Mouse (Mus musculus) adrenal gland (tissue): ENCODE measurements at regions not wholly inside any gene's neighbourhood (a gene's known extent, or its start where the extent isn't known, plus 50 kb on each side); places are given as distances from the start of the nearest gene placed in this dataset.

Experiments used
- intact Hi-C: fragments of 180-260 bp; cut with DNase I; formaldehyde crosslinking; loops from one replicate; pipeline ENCODE4 v1.15.1; 2025

- intact Hi-C loops, result no loop called here
Observed at GRCm38 (mm10) chr3:35357111-35357510, 396.8 kb upstream of the Atp11b start.

- intact Hi-C loops, result no loop called here
Observed at GRCm38 (mm10) chr3:35358541-35358940, 395.4 kb upstream of the Atp11b start.

DNA sequence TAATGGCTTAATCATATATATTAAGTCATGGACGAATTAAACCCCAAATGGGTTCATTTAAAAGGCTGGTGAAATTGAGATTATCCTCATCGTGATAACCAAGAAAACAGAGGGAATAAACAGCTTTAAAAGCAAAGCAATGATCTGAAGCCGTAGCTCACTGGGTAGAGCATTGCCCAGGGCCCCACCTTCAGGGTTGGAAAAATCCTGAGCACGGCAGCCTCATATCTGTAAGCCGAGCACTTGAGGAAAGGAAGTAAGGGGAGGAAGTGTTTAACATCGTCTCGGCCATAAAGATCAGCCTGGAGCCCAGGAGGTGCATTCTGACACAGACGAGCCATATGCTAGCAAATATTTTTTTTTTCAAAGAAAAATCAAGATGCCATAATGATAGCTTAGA, 394.6 kb upstream of the Atp11b start:
- intact Hi-C loops, result no loop called here

- intact Hi-C loops, result no loop called here
Observed at GRCm38 (mm10) chr3:35360515-35360914, 393.4 kb upstream of the Atp11b start.

- intact Hi-C loops, result no loop called here
Observed at GRCm38 (mm10) chr3:35361086-35361485, 392.8 kb upstream of the Atp11b start.

GRCm38 (mm10) chr3:35365431-35365830, 388.5 kb upstream of the Atp11b start:
- intact Hi-C loops, result no loop called here

- intact Hi-C loops, result no loop called here
Observed at GRCm38 (mm10) chr3:35372276-35372675, 381.6 kb upstream of the Atp11b start.

DNA sequence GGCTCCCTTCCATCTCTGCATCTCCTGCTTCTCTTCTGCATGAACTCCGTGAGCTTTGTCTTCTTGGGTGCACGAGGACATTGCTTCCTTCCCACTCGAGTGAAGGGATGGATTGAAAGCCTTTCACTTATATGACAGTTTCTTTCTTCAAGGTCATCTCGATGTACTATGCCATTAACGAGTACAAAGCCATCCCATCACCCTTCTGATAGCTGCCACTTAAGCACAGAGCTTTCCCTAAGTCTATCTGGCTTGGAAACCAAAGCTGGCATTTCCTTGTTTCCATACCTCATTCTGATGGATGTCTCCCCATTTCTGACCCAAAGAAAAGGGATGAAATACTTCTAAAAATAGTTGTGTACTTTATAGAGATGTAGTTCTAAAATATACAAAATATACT, 366.5 kb upstream of the Atp11b start:
- intact Hi-C loops, result no loop called here

DNA sequence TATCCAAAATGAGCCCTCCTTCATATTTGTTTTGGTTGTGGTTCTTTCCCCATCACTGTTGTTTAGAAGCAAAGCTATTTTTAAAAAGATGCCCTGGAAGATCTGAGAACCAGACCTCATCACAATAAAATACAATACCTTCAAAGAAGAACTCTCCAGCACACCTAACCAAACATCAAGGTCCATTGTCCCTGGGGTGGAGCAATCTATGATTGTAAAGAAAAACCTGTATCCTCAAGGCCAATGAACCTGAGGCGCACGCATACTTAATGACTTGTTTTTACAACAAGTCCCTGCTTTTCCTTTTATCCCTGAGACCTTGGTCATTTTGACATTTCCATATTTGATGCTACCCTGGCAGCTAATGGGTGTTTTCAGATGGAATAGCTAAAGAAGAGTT, 361.2 kb upstream of the Atp11b start:
- intact Hi-C loops, result no loop called here

DNA sequence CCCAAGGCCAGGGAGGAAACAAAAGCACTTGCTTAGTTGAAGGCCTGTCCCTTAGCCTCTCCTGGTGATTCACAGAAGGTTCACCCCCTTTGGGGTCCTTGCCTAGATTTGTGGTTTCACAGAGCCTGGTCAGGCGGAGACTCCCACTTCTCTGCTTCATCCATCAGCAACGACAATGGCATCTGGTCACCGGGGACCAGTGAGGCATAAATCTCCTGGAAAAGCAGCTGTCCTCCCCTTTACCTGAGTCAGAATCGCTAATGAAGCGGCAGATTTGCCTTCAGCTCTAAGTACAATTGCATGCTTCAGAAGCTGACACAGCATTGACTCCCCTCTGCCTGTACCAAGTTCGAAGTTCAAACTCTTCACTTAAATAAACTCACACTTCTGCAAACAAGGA, 353.7 kb upstream of the Atp11b start:
- intact Hi-C loops, result no loop called here

DNA sequence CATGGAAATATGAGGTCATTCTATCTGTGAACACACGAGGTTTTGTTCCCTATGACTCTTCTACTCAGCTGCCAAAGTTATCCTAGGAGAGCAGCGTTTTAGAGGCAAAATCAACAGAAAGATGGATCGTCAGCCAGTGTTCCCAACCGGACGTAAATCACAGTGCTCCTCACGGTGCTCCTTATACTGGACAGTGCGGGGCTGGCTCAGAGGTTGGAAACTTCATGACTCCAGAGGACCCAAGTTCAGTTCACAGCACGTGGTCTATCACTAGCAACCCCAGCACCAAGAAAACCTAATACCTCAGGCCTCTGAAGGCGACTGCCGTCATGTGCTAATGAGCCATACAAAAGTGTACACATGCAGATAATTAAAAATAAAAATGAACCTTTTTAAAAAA, 351.2 kb upstream of the Atp11b start:
- intact Hi-C loops, result no loop called here

DNA sequence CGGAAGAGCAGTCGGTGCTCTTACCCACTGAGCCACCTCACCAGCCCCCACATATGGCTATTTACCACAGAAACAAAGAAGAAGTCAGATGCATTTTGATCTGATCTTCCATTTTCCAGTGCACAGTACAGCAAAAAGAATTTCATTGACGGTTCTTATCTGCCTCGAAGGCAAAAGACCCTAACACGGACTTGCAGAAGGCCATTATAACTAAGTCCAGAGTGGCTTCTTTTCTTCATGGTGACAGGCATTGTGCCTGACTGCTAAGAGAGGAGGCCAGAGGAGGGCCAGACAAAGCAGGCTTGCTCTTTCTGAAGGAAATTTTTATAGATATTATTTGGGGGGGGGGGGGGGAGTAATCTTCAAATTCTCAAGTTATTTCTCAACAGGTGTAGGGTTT, 350.0 kb upstream of the Atp11b start:
- intact Hi-C loops, result no loop called here

GRCm38 (mm10) chr3:35404492-35405390, 349.2 kb upstream of the Atp11b start:
- intact Hi-C loops, result no loop called here

DNA sequence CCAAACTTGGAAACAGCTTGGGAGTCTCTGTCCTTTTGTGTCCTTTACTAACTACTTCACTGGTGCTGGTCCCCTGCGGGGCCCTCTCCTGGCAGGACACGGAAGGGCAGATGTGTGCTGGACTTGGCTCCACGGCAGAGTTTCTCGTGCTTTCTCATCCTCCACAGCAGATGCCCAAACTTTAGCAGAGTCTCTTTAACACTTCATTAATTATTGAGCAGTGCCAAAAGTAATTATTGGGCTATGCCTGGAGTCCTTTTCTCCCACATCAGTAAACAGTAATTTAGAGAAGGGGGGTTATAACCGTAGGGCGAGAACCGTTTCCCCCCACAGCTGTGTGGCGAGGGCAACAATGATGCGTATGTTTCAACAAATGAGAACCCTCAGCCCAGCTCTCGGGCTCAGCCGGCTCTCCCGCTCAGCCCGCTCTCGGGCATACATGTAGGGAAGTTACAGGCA, 348.3 kb upstream of the Atp11b start:
- intact Hi-C loops, result no loop called here

DNA sequence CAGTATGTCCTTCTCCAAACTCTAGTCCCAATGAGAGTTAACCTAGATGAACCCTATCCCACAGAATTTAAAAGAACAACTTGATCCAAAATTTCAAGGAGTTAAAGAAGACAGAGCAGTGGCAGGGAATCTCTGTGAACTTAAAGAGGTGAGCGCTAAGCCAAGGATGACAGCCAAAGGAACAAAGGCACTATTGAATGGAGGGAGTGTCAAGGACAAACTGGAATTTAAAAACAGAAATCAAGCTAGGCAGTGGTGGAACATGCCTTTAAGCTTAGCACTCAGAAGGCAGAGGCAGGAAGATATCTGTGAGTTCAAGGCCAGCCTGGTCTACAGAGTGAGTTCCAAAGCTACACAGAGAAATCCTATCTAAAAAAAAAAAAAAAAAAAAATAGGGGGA, 316.2 kb upstream of the Atp11b start:
- intact Hi-C loops, result no loop called here

DNA sequence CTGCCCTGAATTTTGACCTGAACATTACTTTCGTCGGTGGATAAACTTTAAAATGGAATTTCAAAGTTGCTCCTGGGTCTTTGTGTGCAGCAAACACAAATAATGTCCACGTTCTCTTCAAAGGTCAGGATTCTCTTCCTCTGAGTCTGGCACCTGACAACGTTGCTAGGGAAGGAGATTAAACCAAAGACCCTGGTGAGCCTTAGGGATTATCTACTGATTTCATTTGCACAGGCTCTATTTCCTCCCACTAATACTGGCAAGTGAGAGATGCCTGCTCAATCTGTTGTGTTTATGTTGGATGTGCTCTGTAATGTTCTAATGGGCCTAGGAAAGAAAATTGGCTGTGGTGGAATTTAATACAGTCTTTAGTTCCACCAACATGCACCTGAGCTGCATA, 291.0 kb upstream of the Atp11b start:
- intact Hi-C loops, result no loop called here

- intact Hi-C loops, result no loop called here
Observed at GRCm38 (mm10) chr3:35464212-35464911, 289.5 kb upstream of the Atp11b start.

DNA sequence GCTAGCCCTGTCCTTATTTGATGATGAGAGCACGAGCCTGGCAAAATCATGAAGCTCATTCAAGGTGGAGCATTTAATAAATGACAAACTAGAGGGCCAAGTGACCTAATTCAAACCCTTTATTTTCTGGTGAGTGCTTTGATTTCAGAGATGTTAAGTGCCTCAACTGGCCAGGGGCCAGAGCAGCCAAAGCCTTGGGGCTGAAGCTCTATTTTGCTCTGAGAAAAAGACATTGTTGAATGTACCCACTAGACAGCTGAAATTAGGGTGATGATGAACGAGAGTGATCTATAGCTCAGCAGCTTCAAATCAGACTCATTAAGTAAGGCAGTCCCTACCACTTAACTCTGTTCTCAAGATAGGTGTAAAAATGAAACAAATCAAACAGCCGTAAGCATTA, 287.9 kb upstream of the Atp11b start:
- intact Hi-C loops, result no loop called here

DNA sequence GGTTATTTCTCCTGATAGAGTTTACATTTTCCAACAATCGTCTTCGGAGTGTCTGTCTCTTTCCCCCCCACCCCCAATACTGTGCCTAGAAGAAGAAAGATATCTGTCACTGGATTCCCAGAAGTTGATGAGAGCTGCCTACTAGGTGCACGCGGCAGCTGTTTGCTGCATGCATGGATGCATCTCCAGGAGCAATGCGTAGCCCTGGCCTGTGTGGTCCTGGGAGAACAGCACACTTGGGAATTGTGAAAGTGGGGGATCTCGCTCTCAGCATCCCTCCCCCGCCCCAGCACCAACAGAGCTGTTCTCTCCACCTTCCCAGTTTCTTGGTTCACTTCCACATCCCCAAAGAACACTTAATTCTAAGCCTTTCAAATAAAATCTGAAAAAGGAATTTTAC, 280.6 kb upstream of the Atp11b start:
- intact Hi-C loops, result no loop called here

- intact Hi-C loops, result no loop called here
Observed at GRCm38 (mm10) chr3:35474361-35474760, 279.5 kb upstream of the Atp11b start.

GRCm38 (mm10) chr3:35475326-35475725, 278.6 kb upstream of the Atp11b start:
- intact Hi-C loops, result no loop called here
